Mouse (Mus musculus) left cerebral cortex, adult 11 months (tissue): ENCODE measurements at regions not wholly inside any gene's neighbourhood (a gene's known extent, or its start where the extent isn't known, plus 50 kb on each side); places are given as distances from the start of the nearest gene placed in this dataset.
"Not testable (repeated sequence)": the region's sequence is repeated elsewhere in the genome, so short reads cannot be mapped to it uniquely, and the experiment has no call there.

ENCODE experiments used
- DNase-seq: peaks from one replicate; pipeline ENCODE4 v3.0.0; 2022; ENCODE audit warnings: low spot score

DNA sequence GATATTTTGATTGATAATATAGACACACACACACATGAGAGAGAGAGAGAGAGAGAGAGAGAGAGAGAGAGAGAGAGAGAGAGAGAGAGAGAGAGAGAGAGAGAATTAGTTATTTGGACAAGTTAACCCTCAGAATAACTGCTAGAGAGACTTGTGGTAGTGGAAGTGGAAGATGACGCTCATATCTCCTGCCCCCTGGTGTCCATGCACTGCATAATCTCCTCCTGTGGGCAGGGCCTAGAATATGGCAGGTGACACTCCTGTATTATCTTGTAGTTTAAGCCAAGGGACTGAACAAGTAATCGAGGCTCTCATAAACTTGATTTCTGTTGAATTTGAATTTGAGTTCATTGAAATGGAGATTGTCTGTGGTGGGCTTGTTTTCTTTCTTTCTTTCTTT is 352.4 kb upstream of the Olfr1507 start:
- not testable (repeated sequence) for DNase-seq

GRCm38 (mm10) chr14:52824005-52824404 is 328.5 kb upstream of the Olfr1507 start:
- not testable (repeated sequence) for DNase-seq

DNA sequence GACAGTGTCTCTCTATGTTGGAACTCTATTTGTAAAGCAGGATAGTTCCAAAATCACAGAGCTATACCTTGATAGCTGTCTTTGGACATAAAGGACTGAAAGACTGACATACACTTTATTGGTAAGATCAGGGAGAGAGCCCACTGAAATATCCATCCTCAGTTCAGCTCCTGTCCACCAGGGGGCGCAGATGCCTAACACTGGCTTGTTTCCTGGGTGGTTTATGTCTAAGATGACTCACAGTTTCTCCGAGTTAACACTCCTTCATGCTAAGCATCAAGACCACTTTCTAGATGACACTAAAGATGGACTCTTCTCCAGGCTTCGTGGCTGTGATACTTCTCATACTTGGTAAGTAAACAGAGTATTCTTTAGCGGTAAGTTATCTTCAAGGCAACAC is 326.1 kb upstream of the Olfr1507 start:
- DNase-seq = not testable (repeated sequence)

DNA sequence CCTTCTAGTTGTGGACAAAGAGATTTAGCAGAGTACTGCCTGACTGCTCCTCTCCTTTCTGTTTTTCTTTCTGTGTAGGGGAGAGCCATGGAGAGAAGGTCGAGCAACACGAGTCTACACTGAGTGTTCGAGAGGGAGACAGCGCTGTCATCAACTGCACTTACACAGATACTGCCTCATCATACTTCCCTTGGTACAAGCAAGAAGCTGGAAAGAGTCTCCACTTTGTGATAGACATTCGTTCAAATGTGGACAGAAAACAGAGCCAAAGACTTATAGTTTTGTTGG is 315.5 kb upstream of the Olfr1507 start:
- not testable (repeated sequence) for DNase-seq

GRCm38 (mm10) chr14:52810275-52811127 is 315.0 kb upstream of the Olfr1507 start:
- peak; percentile 23 for DNase-seq

DNA sequence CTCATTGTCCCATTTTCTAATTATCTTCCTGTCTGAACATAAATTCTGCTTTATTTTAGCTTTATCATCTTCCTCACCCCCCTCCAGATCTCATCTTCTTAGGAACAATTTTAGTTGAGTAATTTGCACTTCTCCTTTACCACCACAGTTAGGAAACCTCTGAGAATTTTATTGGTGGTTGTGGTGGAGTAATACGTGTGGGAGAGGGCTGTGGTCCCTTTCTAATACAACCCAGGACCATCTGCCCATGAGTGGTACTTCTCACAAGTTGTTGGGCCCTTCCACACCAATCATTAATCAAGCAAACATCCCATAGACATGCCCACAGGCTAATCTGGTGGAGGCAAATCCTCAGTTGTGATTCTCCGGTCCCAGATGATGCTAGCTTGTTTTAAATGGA is 306.2 kb upstream of the Olfr1507 start:
- DNase-seq = not testable (repeated sequence)

DNA sequence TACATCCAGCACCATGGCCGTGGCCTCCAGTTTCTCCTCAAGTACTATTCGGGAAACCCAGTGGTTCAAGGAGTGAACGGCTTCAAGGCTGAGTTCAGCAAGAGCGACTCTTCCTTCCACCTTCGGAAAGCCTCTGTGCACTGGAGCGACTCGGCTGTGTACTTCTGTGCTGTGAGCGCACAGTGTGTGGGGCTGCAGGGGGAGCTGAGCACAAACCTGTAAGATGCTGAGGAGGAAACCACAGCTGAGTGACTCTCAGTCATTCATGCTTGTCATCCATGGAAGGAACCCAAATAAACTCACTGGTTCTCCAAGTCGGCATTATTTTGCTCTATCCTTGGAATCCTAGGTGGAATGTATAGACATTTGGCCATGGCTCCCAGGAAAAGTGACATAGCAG is 297.1 kb upstream of the Olfr1507 start:
- DNase-seq = not testable (repeated sequence)

GRCm38 (mm10) chr14:52791828-52792227 is 296.3 kb upstream of the Olfr1507 start:
- not testable (repeated sequence) for DNase-seq

DNA sequence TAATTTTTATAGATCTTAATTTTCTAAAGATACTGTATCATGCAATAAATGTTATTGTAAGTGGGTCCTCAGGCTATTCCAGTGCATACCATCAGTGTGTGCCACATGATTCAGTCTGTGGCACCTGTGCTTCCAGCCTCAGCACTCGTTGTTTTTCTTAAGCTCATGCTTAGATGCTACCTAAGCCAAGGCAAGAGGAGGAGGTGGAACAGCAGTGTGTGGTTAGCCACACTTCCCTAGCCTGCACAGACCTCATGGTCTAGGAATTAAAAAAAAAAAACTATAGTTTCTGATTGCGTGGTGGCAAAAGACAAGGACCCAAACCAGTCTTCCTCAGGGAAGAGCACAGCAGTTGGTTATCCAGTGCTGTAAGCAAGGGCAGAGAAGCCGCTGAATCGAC is 287.3 kb upstream of the Olfr1507 start:
- DNase-seq = not testable (repeated sequence)

DNA sequence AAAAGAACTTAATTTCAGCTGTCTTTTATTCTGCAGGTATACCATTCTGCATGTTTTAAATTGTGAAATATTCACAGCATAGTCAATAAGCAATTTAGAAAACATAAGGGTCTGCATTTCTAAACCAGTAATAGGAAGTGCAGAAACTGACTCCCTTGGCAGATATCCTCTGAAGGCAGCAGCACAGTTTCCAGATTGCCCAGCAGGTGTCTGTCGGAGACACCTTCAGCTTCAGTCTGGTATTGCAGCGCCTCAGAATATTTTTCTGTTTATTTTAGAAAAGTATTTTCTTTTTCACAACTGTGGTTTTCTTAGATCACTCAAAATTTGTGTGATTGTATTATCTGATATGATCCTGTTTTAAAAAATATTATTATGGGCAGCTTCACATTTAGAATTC is 280.3 kb upstream of the Olfr1507 start:
- DNase-seq = not testable (repeated sequence)

DNA sequence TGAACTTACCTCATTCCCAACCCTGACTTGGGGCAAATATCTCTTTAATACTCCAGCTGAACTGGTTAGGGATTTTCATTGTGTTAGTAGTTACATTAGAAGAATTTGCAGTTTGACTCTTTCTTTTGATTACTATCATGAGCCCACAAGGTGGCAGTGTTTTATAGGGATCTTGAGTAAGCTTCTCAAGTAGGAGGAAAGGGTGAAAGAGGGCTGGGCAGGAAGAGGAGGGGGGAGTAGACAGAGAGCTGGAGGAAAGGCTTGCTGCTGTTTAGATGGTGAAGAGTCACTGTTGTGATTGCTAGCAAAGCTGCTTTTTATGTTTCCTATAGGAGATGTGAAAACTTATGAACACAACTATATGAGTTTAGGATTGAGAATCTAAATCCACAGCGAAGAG is 273.9 kb upstream of the Olfr1507 start:
- not testable (repeated sequence) for DNase-seq

- DNase-seq = not testable (repeated sequence)
Observed at GRCm38 (mm10) chr14:52752159-52752558, 256.6 kb upstream of the Olfr1507 start.

GRCm38 (mm10) chr14:52726680-52727079 is 231.1 kb upstream of the Olfr1507 start:
- DNase-seq = not testable (repeated sequence)

GRCm38 (mm10) chr14:52724988-52725387 is 229.4 kb upstream of the Olfr1507 start:
- not testable (repeated sequence) for DNase-seq

DNA sequence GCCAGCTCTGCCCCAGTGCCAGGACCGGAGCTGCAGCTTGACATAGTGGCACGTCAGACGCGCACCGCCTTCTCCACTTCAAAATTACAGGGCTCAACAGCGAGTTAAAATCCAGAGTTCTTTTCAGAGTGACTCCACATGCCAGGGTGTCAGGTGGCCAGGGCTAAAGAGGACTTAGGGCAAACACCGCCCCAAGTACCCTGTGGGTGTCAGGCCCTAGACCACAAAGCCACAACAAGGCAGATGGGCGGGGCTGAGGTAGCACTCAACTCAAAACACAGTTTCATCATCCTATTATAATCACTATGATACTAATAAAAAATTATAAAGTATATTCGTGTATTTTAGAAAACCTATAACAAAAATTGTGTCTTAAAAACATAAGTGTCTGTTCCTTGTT is 225.1 kb upstream of the Olfr1507 start:
- DNase-seq = no peak

DNA sequence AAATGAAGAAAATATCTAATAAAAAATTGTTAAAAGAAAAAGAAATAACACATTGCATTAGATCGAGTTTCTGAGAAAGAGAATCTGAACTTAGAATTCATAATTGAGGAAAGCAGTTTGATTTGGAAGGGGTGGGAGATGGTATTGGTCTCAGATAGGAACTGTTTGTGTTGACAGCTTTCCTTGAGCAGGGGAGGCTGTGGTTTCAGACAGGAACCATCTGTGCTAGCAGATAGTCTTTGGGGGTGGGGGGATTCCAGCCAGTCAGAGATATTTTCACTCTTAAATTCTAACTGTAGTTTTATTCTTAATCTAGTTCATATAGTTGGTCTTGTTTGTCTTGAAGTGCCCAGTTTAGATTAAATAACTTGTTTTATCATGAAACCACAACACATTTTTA is 205.3 kb upstream of the Olfr1507 start:
- DNase-seq = not testable (repeated sequence)

DNA sequence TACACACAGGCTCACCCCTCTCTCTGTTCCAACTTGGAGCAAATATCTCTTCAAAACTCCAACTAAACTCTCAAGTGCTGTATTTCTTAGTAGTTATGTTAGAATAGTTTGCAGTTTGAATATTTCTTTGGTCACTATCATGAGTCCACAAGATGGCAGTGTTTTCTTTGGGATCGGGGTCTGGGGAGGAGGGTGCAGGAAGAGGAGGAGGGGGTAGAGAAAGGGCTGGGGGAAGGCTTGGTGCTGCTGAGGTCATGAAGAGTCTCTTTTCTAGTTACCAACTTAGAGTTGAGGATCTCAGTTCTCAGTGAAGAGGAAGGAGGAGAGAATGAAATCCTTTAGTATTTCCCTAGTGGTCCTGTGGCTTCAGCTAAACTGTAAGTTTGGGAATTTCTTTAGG is 188.1 kb upstream of the Olfr1507 start:
- not testable (repeated sequence) for DNase-seq

- DNase-seq = no peak
Observed at GRCm38 (mm10) chr14:52654355-52654754, 158.8 kb upstream of the Olfr1507 start.

DNA sequence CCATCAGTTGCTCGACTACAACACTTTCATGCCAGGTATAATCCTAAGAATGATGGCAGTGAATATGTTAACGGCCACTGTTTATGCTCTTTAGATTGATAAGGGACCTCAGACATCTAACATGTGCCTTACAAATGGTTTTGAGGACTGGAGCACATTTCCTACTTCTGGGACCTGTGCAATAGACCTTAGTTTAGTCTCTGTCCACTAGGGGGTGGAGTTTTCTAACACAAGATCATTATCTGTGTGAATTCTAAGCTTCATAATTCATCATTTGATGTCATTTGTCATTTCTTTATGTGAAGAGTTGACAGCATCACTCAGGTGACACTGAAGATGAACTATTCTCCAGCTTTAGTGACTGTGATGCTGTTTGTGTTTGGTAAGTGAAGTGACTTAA is 142.6 kb upstream of the Olfr1507 start:
- DNase-seq = no peak

DNA sequence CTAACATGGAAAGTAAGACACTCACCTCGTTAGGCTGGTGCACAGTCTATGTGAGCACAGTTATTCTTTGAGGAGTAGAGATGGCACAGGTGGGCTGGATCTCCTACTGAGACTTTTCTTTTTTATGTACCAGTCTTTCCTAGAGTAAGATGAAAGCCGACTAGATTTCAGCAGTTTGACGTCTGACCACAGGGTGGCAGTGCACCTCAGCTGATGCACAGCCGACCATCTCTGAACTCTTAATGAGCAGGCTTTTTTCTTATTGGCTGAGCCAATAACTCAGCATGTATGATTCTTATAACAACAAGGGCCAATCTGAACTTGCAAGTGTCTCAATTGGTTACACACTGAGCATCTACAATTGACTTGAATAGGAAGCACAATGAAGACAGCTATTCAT is 126.6 kb upstream of the Olfr1507 start:
- DNase-seq = no peak

DNA sequence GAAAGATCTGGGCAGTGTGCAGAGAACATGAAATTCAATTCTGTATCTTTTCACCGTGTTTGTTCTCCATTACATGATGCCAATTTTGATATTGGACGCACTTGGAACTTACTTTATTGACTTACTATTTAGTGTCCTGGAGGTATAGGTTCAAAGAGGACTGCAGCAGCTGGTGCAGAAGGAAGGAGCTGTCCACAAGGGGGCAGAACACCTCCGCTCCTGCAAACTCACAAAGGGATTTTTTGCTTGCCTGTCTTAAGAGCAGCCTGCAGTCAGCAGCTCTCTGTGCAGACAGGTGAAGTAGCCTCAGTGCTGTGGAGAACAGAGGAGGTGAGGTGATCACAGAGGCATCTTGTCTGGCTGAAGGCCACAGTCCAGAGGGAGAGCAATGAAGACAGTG is 84.8 kb upstream of the Olfr1507 start:
- no peak for DNase-seq

DNA sequence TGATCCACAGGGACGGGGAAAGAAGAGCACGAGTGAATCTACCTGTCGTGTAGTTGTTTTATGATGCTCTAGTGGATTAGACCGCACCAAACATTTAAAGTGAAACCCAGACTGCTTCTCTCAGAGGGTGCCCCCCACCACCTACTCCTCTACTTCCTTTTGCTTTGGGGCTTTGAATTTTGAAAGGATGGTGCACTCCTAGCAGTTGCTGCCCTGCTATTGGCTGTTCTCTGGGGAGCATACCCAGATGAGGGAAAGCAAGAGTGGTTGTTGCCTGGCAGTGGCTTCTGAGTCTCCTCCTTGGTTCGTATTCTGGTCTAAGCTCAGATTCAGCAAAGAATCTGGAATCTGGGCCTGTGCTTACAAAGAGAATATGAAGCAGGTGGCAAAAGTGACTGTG is 71.4 kb upstream of the Olfr1507 start:
- no peak for DNase-seq

- no peak for DNase-seq
Observed at GRCm38 (mm10) chr14:52565606-52566005, 70.1 kb upstream of the Olfr1507 start.

DNA sequence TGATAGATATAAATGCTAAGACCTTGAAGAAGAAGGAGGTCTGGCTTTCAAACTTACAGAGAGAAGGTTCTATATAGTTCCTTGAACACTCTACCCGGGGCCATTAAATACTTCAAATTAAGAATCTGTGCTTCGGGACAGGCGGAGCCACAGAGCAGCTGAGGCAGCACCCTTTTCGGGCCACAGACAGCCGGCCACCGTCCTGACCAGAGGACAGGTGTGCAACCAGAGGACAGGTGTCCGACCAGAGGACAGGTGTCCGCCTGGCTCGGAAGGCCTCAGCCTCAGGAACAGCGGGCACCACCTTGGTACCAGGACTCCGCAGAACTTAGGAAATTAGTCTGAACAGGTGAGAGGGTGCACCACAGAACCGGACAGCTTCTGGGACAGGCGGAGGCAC is 60.8 kb upstream of the Olfr1507 start:
- DNase-seq = not testable (repeated sequence)
